Mouse (Mus musculus): Measurements from ENCODE around the gene Nlrp9b.

DNA sequence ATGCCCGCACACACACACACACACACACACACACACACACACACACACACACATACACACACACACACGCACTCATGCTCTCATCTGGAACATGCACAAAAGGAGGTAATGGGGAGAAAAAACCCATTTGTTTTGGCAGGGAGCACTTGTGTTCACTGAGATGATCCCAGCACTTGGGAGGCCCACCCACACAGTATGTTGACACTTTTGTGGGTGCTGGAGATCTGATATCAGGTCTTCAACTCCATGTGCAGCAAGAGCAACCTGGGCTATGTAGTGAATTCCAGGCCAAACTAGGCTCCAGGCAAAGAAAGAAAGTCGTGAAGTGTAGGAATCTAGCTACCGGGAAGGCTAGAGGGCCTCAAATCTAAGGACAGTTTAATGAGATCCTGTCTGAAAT lies 35.4 kb upstream of the Nlrp9b start:
- TF ChIP-seq CTCF (IDR thresholded peaks at IDR 0.05; ENCODE audit: low read depth) (no peak), EP300 (optimal IDR thresholded peaks at IDR 0.05) (no peak)

Measured in stomach, postnatal 0 days (tissue).